Mouse (Mus musculus): Measurements from ENCODE around the gene Mrps30. TPM values are rescaled to one million over a fixed set of nuclear protein-coding genes. Genes with fewer than 3 reads are reported as not detected.
A peak's percentile ranks its signal among the peaks of the same experiment; 100 is the strongest.

The Mrps30 gene
- 10 to 100 TPM; 22.7 to 24.8 TPM for total RNA-seq (2021)
- 14.7 and 18.0 TPM in 2 replicates for polyA plus RNA-seq (2012; rRNA removed)
- long read RNA-seq, transcript Mrps30-201 (5 exons, 3,319 nt), result major isoform, 125 of 129 reads
- long read RNA-seq, partial matches to known transcripts, result 1 of 129 reads
- long read RNA-seq, other reads (novel, unspliced or antisense), result 3 of 129 reads

DNA sequence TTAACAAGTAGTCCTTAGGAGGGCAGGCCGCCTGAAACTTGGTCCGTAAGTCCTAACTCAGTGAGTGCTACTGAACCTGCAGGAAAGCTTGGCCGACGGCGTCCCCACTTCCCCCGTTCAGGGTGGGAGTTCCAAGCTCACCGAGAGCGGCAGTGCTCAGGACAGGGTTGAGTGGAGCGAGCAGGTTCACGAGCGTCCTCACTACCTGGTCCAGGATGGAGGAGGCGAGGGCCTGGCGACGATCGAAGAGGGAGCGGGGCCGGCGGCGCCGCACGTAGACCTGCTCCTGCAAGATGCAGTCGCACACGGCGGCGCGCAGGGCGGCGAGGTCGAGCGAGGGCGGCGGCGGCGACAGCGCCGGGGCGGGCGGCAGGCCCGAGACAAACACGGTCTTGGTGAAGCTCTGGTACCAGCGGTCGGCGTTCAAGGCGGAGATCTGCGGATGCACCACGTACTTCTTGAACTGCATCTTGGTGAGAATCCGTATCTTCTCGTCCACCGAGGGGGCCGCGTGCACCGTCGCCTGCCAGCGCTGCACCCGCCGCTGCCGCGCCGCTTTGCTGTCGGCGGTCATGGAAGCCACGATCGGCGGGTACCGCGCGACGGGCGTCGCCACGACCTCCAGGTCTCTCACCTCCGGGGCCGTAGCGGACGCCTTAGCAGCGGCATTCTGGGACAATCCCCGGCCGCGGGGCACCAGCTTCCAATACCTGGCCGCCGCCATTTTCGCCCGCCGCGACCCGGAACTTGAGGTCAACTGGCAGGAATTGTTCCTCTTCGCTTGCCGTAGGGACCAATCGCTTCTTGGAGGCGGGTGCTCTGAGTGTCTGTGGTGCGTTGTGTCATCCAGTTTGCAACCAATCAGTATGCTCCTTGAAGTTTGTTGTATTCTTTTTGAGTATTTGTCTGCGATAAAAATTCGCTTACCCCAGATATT lies at the start of gene Mrps30, which contains the start of gene B430218F22Rik:
TSS of gene Mrps30 (minus strand) at position 742 of the 937 bp plus-strand sequence.
TSS of gene B430218F22Rik (plus strand) at position 120 of the 937 bp plus-strand sequence.
- peak within 1 kb of the TSS; percentile 94 for H3K9ac ChIP-seq (ENCODE audit: low read depth, low read length)
- intact Hi-C loops (cut with DNase I), result no loop called here
- DNase-seq, result peak; percentile 94
- peaks cover 2% of the 10 kb centered on the region; the same call in 1 of the 2 replicates for H3K79me2 ChIP-seq (replicated peaks; ENCODE audit: control insufficient read depth, insufficient read depth, low read length)
- TF ChIP-seq CTCF (IDR thresholded peaks at IDR 0.05) (no peak), EP300 (IDR thresholded peaks at IDR 0.05; ENCODE audit: insufficient read depth, low read depth, low read length) (peak; percentile 67; the same call in 1 of the 2 replicates), POLR2A (IDR thresholded peaks at IDR 0.05; ENCODE audit: insufficient read depth, low read depth, low read length) (peak; percentile 57)
- no peaks in the 10 kb centered on the region for H3K27me3 ChIP-seq (ENCODE audit: control insufficient read depth, insufficient read depth, low read length)
- under 1% methylated on average over 88 of the region's 93 CpGs for WGBS
- H3K27ac ChIP-seq, result peak within 1 kb of the TSS; percentile 85
- peaks cover 4% of the 10 kb centered on the region for H3K4me1 ChIP-seq (ENCODE audit: control insufficient read depth, insufficient read depth, low read length)
- H3K36me3 ChIP-seq (ENCODE audit: control insufficient read depth, insufficient read depth, low read length), result peaks cover 10% of the 10 kb centered on the region
- peak within 1 kb of the TSS; percentile 87 for H3K4me3 ChIP-seq

GRCm38 (mm10) chr13:118420847-118421246 lies 33.8 kb upstream of the Mrps30 start:
- WGBS, result 69% methylated on average over 1 of the region's 1 CpGs
- no peak overlapping the region for H3K27ac ChIP-seq
- no peak for TF ChIP-seq CTCF (IDR thresholded peaks at IDR 0.05)
- TF ChIP-seq POLR2A (IDR thresholded peaks at IDR 0.05; ENCODE audit: insufficient read depth, low read depth, low read length), result no peak
- TF ChIP-seq EP300 (IDR thresholded peaks at IDR 0.05; ENCODE audit: insufficient read depth, low read depth, low read length), result no peak

DNA sequence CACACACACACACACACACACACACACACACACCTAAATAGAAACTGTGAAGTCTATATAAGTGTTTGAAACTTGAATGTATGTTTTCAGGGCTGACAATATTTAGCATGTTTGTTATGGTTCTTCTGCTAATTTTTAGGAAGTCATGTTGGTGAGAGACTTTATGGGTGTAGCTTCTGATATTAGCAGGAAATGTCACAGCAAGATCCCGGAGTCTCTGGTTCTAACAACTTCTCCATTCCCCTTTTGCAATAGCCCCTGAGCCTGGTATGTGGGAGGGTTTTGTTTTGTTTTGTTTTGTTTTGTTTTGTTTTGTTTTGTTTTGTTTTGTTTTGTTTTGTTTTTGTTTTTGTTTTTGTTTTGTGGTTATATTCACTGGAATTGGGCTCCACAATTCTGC lies 33.4 kb upstream of the Mrps30 start:
- WGBS, result 64% methylated on average over 1 of the region's 1 CpGs
- Histone ChIP-seq H3K4me3 (no peak overlapping the region), H3K4me1 (ENCODE audit: control insufficient read depth, insufficient read depth, low read length) (no peaks in the 10 kb centered on the region), H3K36me3 (ENCODE audit: control insufficient read depth, insufficient read depth, low read length) (no peaks in the 10 kb centered on the region), H3K27me3 (ENCODE audit: control insufficient read depth, insufficient read depth, low read length) (no peaks in the 10 kb centered on the region), H3K9ac (ENCODE audit: low read depth, low read length) (no peak overlapping the region), H3K27ac (no peak overlapping the region), H3K79me2 (replicated peaks; ENCODE audit: control insufficient read depth, insufficient read depth, low read length) (no peaks in the 10 kb centered on the region)
- no peak for TF ChIP-seq EP300 (IDR thresholded peaks at IDR 0.05; ENCODE audit: insufficient read depth, low read depth, low read length)
- TF ChIP-seq CTCF (IDR thresholded peaks at IDR 0.05), result no peak
- no peak for TF ChIP-seq POLR2A (IDR thresholded peaks at IDR 0.05; ENCODE audit: insufficient read depth, low read depth, low read length)
- DNase-seq, result no peak
- intact Hi-C loops (cut with DNase I), result no loop called here

More at GRCm38 (mm10) chr13:118420847-118421246, 33.8 kb upstream of the Mrps30 start:
- H3K4me1 ChIP-seq (ENCODE audit: control insufficient read depth, insufficient read depth, low read length), result no peaks in the 10 kb centered on the region
- no peaks in the 10 kb centered on the region for H3K36me3 ChIP-seq (ENCODE audit: control insufficient read depth, insufficient read depth, low read length)
- no peaks in the 10 kb centered on the region for H3K27me3 ChIP-seq (ENCODE audit: control insufficient read depth, insufficient read depth, low read length)
- H3K9ac ChIP-seq (ENCODE audit: low read depth, low read length), result no peak overlapping the region
- intact Hi-C loops (cut with DNase I), result no loop called here
- no peaks in the 10 kb centered on the region for H3K79me2 ChIP-seq (replicated peaks; ENCODE audit: control insufficient read depth, insufficient read depth, low read length)
- no peak overlapping the region for H3K4me3 ChIP-seq
- no peak for DNase-seq

DNA sequence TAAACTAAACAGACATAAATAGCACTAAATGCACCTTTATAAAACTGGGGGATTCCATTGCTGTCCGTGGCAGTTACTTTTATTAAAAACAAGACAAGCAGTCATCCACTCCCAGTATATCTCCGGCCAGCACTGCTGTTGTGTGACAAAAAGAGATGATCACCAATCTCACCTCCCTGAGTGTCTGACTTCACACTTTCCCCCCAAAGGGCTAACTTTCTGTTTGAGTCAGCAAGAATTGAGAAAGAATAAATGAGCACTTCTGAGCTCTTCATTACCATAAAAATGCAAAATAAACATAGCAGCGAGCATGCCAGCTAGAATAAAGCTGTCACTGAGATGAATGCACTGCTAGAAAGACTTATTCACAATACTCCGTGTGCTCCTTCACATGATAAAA lies 31.1 kb upstream of the Mrps30 start:
- Histone ChIP-seq H3K4me1 (ENCODE audit: control insufficient read depth, insufficient read depth, low read length) (no peaks in the 10 kb centered on the region), H3K4me3 (no peak overlapping the region), H3K9ac (ENCODE audit: low read depth, low read length) (no peak overlapping the region), H3K79me2 (replicated peaks; ENCODE audit: control insufficient read depth, insufficient read depth, low read length) (no peaks in the 10 kb centered on the region), H3K27me3 (ENCODE audit: control insufficient read depth, insufficient read depth, low read length) (0 out of 2 replicates have a peak, but pooled peaks cover 2% of the 10 kb centered on the region), H3K27ac (no peak overlapping the region), H3K36me3 (ENCODE audit: control insufficient read depth, insufficient read depth, low read length) (no peaks in the 10 kb centered on the region)
- no peak for TF ChIP-seq POLR2A (IDR thresholded peaks at IDR 0.05; ENCODE audit: insufficient read depth, low read depth, low read length)
- TF ChIP-seq CTCF (IDR thresholded peaks at IDR 0.05), result no peak
- no peak for TF ChIP-seq EP300 (IDR thresholded peaks at IDR 0.05; ENCODE audit: insufficient read depth, low read depth, low read length)
- 55% methylated on average over 4 of the region's 4 CpGs for WGBS
- intact Hi-C loops (cut with DNase I), result no loop called here
- no peak for DNase-seq

GRCm38 (mm10) chr13:118411297-118411992 lies 24.4 kb upstream of the Mrps30 start:
- no peak for TF ChIP-seq POLR2A (IDR thresholded peaks at IDR 0.05; ENCODE audit: insufficient read depth, low read depth, low read length)
- no peak for TF ChIP-seq CTCF (IDR thresholded peaks at IDR 0.05)
- TF ChIP-seq EP300 (IDR thresholded peaks at IDR 0.05; ENCODE audit: insufficient read depth, low read depth, low read length), result no peak
- Histone ChIP-seq H3K27me3 (ENCODE audit: control insufficient read depth, insufficient read depth, low read length) (0 out of 2 replicates have a peak, but pooled peaks cover 2% of the 10 kb centered on the region), H3K27ac (no peak overlapping the region), H3K79me2 (replicated peaks; ENCODE audit: control insufficient read depth, insufficient read depth, low read length) (no peaks in the 10 kb centered on the region), H3K4me3 (no peak overlapping the region), H3K4me1 (ENCODE audit: control insufficient read depth, insufficient read depth, low read length) (no peaks in the 10 kb centered on the region), H3K9ac (ENCODE audit: low read depth, low read length) (no peak overlapping the region), H3K36me3 (ENCODE audit: control insufficient read depth, insufficient read depth, low read length) (no peaks in the 10 kb centered on the region)
- WGBS, result 64% methylated on average over 6 of the region's 6 CpGs
- intact Hi-C loops (cut with DNase I), result no loop called here
- no peak for DNase-seq
